Mouse (Mus musculus): Measurements from ENCODE around the gene Gm37240. TPM values are rescaled to one million over a fixed set of nuclear protein-coding genes. Genes with fewer than 3 reads are reported as not detected.

Gene Gm37240
- polyA plus RNA-seq, 1 experiment: not detected

- Histone ChIP-seq H3K27ac (ENCODE audit: insufficient read depth, low read depth, low read length) (peak overlapping the region; percentile 54), H3K4me1 (ENCODE audit: control insufficient read depth, insufficient read depth, low read length) (peaks cover 12% of the 10 kb centered on the region), H3K4me3 (ENCODE audit: insufficient read depth, low read depth, low read length) (peak overlapping the region; percentile 24)
- 13% methylated on average over 9 of the region's 9 CpGs for WGBS
- TF ChIP-seq CTCF (IDR thresholded peaks at IDR 0.05; ENCODE audit: insufficient read depth, low read depth, low read length) (no peak), POLR2A (IDR thresholded peaks at IDR 0.05; ENCODE audit: insufficient read depth, low read depth, low read length) (no peak)
Measured at GRCm38 (mm10) chr3:84731403-84732015, 1155.8 kb downstream of the Gm37240 start.

DNA sequence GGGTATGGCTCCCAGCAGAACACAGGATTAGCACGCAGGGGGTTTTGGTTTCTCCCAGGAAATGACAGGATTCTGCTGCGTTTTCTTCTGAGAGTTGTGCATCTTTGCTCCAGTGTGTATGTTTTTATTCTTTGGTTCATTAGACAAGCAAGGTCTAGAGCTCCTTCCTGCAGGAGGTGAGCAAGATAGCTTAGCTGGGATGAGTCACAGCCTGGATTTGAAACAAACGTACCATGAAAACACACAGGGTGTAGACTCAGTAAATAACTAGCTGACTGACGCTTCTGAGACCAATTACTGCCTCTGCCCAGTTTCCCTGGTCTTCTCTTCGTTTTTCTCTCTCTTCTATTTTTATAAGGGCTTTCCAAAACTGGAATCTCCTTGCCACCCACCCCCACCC lies 1156.3 kb downstream of the Gm37240 start:
- Histone ChIP-seq H3K4me1 (ENCODE audit: control insufficient read depth, insufficient read depth, low read length) (peaks cover 12% of the 10 kb centered on the region), H3K4me3 (ENCODE audit: insufficient read depth, low read depth, low read length) (no peak overlapping the region), H3K27ac (ENCODE audit: insufficient read depth, low read depth, low read length) (peak overlapping the region; percentile 34; the same call in 1 of the 2 replicates)
- no peak for TF ChIP-seq POLR2A (IDR thresholded peaks at IDR 0.05; ENCODE audit: insufficient read depth, low read depth, low read length)
- no peak for TF ChIP-seq CTCF (IDR thresholded peaks at IDR 0.05; ENCODE audit: insufficient read depth, low read depth, low read length)
- 24% methylated on average over 5 of the region's 5 CpGs for WGBS

- Histone ChIP-seq H3K27ac (ENCODE audit: insufficient read depth, low read depth, low read length) (no peak overlapping the region), H3K4me1 (ENCODE audit: control insufficient read depth, insufficient read depth, low read length) (peaks cover 12% of the 10 kb centered on the region), H3K4me3 (ENCODE audit: insufficient read depth, low read depth, low read length) (no peak overlapping the region)
- 88% methylated on average over 6 of the region's 6 CpGs for WGBS
- TF ChIP-seq CTCF (IDR thresholded peaks at IDR 0.05; ENCODE audit: insufficient read depth, low read depth, low read length) (no peak), POLR2A (IDR thresholded peaks at IDR 0.05; ENCODE audit: insufficient read depth, low read depth, low read length) (no peak)
Measured at GRCm38 (mm10) chr3:84729806-84730205, 1157.5 kb downstream of the Gm37240 start.

GRCm38 (mm10) chr3:84723996-84724395 lies 1163.3 kb downstream of the Gm37240 start:
- Histone ChIP-seq H3K4me3 (ENCODE audit: insufficient read depth, low read depth, low read length) (no peak overlapping the region), H3K4me1 (ENCODE audit: control insufficient read depth, insufficient read depth, low read length) (no peaks in the 10 kb centered on the region), H3K27ac (ENCODE audit: insufficient read depth, low read depth, low read length) (no peak overlapping the region)
- 59% methylated on average over 5 of the region's 5 CpGs for WGBS
- TF ChIP-seq POLR2A (IDR thresholded peaks at IDR 0.05; ENCODE audit: insufficient read depth, low read depth, low read length) (no peak), CTCF (IDR thresholded peaks at IDR 0.05; ENCODE audit: insufficient read depth, low read depth, low read length) (no peak)

DNA sequence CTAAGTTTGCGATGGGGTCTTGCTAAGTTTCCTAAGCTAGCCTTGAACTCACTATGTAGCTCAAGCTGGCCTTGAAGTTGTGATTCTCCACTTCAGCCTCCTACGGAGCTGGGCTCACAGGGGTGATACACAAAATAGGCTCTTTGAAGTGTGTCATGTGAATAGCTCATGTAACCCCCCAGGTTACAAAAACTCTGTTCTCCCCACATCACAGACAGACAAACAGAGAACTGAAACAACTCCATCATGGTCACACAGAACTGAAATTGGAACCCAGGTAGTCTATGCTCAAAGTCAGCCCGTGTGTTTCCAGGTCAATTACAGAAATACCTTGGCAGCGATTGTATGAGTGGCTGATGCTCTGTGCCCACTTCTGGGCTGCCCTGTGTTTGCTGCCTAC lies 1164.6 kb downstream of the Gm37240 start:
- TF ChIP-seq POLR2A (IDR thresholded peaks at IDR 0.05; ENCODE audit: insufficient read depth, low read depth, low read length) (no peak), CTCF (IDR thresholded peaks at IDR 0.05; ENCODE audit: insufficient read depth, low read depth, low read length) (no peak)
- 94% methylated on average over 4 of the region's 4 CpGs for WGBS

GRCm38 (mm10) chr3:84715073-84715768 lies 1172.1 kb downstream of the Gm37240 start:
- Histone ChIP-seq H3K4me1 (ENCODE audit: control insufficient read depth, insufficient read depth, low read length) (no peaks in the 10 kb centered on the region), H3K27ac (ENCODE audit: insufficient read depth, low read depth, low read length) (no peak overlapping the region), H3K4me3 (ENCODE audit: insufficient read depth, low read depth, low read length) (no peak overlapping the region)
- TF ChIP-seq CTCF (IDR thresholded peaks at IDR 0.05; ENCODE audit: insufficient read depth, low read depth, low read length): no peak
- TF ChIP-seq POLR2A (IDR thresholded peaks at IDR 0.05; ENCODE audit: insufficient read depth, low read depth, low read length): no peak
- WGBS: 84% methylated on average over 15 of the region's 15 CpGs

More for the DNA sequence above, 1164.6 kb downstream of the Gm37240 start:
- H3K27ac ChIP-seq (ENCODE audit: insufficient read depth, low read depth, low read length): no peak overlapping the region
- H3K4me3 ChIP-seq (ENCODE audit: insufficient read depth, low read depth, low read length): no peak overlapping the region
- H3K4me1 ChIP-seq (ENCODE audit: control insufficient read depth, insufficient read depth, low read length): no peaks in the 10 kb centered on the region

GRCm38 (mm10) chr3:84712941-84713340 lies 1174.4 kb downstream of the Gm37240 start:
- Histone ChIP-seq H3K4me3 (ENCODE audit: insufficient read depth, low read depth, low read length) (no peak overlapping the region), H3K4me1 (ENCODE audit: control insufficient read depth, insufficient read depth, low read length) (no peaks in the 10 kb centered on the region), H3K27ac (ENCODE audit: insufficient read depth, low read depth, low read length) (no peak overlapping the region)
- 48% methylated on average over 2 of the region's 2 CpGs for WGBS
- TF ChIP-seq POLR2A (IDR thresholded peaks at IDR 0.05; ENCODE audit: insufficient read depth, low read depth, low read length): no peak
- no peak for TF ChIP-seq CTCF (IDR thresholded peaks at IDR 0.05; ENCODE audit: insufficient read depth, low read depth, low read length)

GRCm38 (mm10) chr3:84710723-84711122 lies 1176.6 kb downstream of the Gm37240 start:
- no peak overlapping the region for H3K27ac ChIP-seq (ENCODE audit: insufficient read depth, low read depth, low read length)
- no peak overlapping the region for H3K4me3 ChIP-seq (ENCODE audit: insufficient read depth, low read depth, low read length)
- TF ChIP-seq CTCF (IDR thresholded peaks at IDR 0.05; ENCODE audit: insufficient read depth, low read depth, low read length): no peak
- TF ChIP-seq POLR2A (IDR thresholded peaks at IDR 0.05; ENCODE audit: insufficient read depth, low read depth, low read length): no peak
- no peaks in the 10 kb centered on the region for H3K4me1 ChIP-seq (ENCODE audit: control insufficient read depth, insufficient read depth, low read length)
- 96% methylated on average over 4 of the region's 4 CpGs for WGBS

- H3K4me1 ChIP-seq (ENCODE audit: control insufficient read depth, insufficient read depth, low read length): no peaks in the 10 kb centered on the region
- no peak for TF ChIP-seq CTCF (IDR thresholded peaks at IDR 0.05; ENCODE audit: insufficient read depth, low read depth, low read length)
- no peak for TF ChIP-seq POLR2A (IDR thresholded peaks at IDR 0.05; ENCODE audit: insufficient read depth, low read depth, low read length)
- 85% methylated on average over 8 of the region's 8 CpGs for WGBS
- H3K27ac ChIP-seq (ENCODE audit: insufficient read depth, low read depth, low read length): no peak overlapping the region
- no peak overlapping the region for H3K4me3 ChIP-seq (ENCODE audit: insufficient read depth, low read depth, low read length)
Measured at GRCm38 (mm10) chr3:84709967-84710366, 1177.4 kb downstream of the Gm37240 start.

All from olfactory bulb, adult 2 months (tissue).